Mouse (Mus musculus): ENCODE data around the gene Arhgef18.

Gene Arhgef18

DNA sequence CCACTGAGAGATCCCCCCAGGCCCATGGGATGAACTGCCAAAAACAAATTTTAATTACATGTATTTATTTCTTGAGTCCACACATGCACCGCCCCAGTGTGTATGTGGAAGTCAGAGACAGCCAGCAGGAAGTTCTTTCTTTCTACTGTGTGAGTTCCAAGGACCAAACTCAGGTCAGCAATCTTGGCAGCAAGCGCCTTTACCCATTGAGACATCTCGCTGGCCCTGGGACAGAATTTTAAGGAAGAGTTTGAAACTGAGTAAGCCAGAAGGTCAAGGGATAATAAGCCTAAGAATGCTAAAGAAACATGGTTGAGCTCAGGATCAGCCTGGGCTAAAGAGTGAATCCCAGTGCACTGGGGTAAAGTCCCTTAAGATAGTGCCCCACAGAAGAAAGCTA lies 4.8 kb downstream of the Arhgef18 start:
- DNase-seq, result no peak

DNA sequence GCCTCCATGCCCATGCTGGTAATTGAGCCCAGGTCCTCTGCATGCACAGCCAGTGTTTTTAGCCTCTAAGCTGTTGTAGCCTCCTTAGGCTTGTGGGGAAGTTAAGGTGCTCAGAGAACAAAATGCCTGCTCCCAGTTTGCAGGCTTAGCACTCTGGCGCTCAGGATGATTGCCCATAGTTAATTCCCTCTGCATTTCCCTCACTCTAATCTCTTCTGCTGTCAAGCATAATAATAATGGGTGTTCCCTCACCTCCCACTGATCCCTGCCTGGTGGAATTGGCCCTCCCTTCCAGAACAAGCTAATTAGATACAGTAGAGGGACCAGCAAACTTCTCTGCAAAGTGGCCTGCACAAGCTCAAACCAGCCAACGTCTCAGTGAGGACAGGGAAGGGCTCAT lies 7.7 kb downstream of the Arhgef18 start:
- DNase-seq, result no peak

DNA sequence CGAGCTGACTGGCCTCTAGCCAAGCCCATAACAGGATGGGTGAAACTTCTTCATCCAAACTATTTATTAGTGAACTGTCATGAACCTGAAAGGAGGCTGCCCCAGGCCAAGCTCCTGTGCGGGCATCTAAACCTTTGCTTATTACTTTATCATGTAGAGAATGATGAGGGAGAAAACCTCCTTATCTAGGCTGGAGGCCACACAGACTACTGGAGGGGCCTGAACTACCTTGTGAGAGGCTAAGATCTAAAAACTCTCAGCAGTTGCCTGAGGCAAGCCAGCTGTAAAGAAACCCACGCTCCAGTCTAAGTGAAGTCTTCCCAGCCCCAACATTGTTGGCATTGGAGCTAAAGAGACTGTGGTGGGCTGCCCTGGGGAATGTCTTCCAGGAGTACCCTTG lies 14.6 kb downstream of the Arhgef18 start:
- DNase-seq, result peak; percentile 19

DNA sequence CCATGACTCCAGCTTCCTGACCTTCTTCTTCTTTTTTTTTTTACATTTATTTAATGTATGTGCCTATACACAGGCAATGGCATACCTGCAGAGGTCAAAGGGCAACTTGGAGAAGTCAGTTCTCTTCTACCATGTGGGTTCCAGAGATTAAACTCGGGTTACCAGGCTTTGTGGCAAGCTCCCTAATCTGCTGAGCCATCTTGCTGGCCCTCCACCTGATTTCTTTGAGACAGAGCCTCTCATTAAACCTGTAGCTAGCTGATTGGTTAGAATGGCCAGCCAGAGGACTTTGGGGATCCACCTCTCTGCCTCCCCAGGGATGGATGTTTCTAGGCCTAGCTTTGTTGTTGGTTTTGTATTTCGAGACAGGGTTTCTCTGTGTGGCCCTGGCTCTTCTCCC lies 18.3 kb downstream of the Arhgef18 start:
- DNase-seq, result peak; percentile 45

DNA sequence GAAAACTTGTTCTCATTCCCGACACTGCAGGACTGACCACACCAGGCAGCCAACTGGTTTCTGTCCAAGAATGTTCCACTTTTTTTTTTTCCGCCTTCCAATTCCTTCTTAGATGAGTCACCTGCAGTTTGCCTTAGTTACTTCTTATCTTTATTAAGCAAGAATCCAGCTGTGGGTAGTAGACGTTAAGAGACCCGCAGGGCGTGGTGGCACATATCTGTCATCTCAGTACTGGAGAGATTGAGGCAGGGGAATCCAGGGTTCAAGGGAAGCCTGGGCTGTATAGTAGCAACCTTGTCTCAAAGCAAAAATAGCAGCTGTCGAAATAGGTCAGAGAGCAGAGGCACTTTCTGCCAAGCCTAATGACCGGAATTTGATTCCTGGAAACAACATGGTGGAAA lies 19.1 kb downstream of the Arhgef18 start:
- DNase-seq, result peak; percentile 74

DNA sequence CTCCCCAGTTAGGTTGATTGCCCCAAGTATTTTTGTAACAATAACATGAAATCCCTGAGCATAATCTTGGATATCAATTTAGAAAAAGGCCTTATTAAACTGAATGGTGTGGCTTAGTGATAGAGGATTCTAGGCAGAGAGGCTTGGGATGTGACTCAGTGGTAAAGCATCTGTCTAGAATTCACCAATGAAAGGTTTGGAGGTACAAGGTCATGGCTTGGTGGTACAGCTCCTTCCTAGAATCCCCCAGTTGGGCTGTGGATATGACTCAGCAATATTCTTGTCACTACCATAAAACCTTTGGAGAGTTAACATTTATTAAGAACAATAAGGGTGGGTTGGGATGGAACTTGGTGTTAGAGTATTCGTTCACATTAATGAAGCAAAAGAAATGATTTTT lies 20.0 kb downstream of the Arhgef18 start:
- no peak for DNase-seq

DNA sequence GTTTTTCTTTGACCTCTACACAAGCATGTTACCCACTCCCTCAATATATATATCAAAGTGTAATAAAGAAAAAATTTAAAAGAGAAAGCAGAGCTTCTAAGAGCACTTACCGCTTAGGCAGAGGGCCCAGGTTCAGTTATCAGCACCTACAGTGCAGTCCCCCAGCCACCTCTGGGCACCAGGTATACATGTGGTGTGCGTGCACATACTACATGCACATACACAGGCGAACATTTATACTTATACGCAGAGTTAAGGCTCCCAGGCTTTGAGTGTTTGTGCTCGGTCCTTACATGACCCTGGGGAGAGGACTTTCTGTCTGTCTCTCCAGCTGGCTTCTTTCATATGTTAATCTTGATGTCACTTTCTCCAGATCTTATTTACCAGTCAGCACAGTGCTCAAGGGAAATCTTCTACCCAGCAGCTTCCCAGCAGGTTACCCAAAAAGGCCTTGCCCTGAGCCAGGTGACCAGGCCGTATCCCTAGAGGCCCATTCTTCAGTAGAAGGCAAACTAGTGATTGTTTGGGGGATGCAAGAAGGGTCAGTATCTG lies 21.9 kb downstream of the Arhgef18 start:
- DNase-seq, result no peak

DNA sequence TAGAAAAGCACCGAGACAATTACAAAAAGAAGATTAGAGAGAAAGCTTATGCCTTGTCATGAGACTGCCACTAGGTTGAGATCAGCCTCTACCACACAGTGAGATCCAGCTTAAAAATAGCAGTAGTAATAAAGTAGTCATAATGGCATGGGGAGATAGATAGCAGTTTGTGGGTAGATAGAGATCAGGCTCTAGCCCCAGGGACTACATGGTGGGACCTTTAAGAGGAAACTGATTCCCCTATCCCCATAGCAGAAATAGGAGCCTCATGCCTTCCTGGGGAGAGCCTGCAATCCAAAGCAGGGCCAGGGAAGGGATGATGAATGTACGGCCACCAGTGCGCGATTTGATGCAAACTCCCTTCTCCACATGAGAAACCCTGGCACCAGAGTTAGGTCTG lies 22.5 kb downstream of the Arhgef18 start:
- DNase-seq, result no peak

DNA sequence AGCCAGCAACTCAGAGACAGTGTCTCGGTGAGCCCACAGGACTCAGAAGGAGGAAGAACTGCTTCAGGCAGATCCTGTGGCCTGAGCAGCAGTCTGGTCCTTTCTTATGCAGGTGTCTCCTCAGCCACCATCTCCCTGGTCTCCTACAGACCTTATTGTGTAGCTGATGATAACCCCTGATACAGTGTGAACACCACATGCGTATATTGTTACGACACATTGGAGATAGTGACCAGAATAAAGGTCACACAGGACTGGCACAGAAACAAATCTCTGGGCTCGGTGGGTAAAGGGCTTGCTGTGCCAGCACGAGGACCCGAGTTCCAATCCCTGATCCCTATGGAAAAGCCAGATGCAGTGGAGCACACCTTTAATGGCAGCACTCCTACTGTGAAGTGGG lies 22.9 kb downstream of the Arhgef18 start:
- DNase-seq, result no peak

DNA sequence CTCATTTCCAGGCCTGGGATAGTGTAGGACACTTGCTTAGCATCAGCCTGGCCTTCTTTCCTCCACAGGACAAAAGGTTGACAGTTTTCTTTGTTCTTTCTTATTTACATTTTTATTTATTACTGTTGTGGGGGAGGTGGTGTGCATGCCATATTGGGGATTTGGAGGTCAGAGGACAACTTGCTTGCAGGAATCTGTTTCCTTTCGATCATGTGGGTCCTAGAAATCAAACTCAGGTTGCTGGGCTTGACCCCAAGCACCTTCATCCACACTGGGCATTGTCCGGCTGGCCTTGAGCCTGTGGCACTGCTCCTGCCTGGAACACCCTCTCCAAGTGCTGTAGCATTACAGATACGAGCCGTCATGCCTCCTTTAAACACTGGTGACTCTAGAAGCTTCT lies 24.0 kb downstream of the Arhgef18 start:
- no peak for DNase-seq

DNA sequence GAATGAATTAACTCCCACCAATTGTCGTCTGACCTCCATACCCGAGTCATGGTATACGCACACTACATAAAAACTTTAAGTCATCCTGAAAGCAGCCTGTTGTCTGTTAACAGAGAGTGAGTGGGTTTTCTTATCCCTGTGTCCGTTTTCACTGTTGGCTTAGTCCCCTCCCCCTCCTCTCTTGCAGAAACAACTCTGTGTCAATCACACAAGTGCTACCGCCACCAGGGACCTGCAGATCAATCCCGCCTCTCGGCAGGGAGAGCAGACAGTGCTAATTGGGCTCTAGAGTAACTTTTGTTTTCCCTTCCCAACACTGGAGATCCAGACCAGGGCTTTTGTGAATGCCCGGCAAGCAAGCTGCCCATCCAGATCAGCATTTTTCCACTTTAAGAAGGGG lies 24.6 kb downstream of the Arhgef18 start:
- peak; percentile 30 for DNase-seq

DNA sequence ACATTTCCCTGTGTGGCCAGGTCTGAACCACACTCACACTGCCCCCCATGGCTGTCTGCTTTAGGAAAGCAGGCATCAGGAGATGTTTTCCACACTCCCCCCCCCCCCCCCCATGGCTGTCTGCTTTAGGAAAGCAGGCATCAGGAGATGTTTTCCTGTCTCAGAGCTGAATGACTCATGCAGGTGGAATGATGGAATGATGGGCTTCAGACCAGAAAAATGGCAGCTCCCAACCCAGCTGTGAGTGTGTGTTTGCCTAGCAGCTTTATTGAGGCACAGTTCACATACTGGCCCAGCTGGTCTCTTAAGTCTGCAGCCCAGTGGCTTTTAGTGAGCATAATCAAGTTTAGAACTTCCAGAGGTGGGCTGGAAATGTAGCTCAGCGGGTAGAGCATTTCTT lies 25.3 kb downstream of the Arhgef18 start:
- DNase-seq, result no peak

DNA sequence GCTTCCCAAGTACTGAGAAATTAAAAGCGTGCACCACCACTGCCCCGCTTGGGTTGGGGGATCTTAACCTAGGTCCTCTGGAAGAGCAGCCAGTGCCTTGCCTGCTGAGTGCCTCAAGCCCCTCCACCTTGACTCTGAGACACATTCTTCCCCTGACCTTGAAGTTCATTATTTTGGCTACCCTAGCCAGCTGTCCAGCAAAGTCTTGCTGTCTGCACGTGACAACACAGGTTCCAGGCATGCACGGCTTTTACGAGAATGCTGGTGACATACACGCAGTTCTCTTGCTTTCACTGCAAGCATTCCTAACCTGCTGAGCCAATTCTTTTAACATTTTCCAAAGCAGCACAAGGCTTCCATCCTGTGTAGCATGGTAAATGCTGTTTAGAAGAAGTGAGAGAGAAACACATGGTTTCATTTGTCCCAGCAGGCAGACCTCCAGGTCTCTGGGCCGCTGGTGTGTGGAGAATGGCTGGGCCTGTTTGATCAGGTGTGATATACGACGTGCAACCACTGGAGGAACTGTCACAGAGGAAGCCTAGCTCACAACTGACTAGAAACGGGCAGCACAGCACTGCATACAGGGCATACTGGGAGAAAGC lies 27.4 kb downstream of the Arhgef18 start:
- DNase-seq, result no peak

DNA sequence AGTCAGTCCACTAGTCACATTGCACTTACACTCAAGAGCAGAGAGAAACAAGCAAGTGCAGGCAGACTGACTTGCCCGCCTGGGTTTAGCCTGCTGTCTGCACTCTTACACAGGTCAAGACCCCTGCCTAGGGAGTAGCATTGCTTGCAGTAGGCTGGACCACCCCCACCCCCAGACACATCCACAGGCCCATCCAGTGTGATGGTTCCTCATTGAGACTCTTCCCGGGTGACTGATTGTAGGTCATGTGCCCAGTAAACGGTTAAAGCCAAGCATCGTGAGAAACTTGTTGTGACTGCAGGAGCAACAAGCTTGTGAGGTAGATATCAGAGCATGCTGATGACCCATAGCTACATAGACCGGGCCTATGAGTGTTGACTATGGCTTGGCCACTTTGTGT lies 28.7 kb downstream of the Arhgef18 start:
- DNase-seq, result no peak

DNA sequence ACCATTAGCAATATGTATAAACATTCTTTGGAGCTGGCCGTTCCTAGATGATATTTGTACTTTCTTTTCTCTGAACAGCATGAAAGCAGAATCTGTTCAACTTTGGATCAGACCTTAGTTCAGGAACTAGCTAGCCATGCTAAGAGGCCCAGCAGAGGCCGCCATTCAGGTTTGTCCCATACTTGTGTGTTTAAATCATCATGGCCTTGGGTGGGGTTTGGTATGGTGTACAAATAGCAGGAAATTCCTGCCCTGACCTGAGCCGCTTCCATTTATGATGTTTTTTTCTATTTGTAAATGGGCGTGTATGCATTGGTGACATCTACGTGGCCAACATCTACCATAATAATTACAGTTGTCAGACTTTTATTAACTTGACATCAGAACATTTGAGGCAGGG lies 32.4 kb downstream of the Arhgef18 start:
- no peak for DNase-seq

DNA sequence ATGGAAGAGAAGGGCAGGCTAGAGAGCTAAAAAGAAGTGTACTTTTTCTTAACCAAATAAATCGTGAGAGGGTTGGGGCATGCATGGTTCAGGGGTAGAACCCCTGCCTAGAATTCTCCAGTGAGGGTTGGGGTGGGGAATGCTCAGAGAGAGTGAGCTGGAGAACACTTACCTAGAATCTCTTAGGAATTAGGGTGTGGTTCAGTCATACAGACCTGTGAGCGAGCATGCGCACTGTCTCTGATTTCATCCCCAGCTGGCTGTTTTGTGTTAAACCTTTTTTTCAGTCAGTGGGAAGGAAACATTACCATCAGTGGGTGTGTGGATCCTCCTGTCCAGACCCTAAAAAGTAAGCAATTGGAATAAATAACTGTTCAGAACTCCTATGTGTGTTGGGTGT lies 33.4 kb downstream of the Arhgef18 start:
- DNase-seq, result no peak

DNA sequence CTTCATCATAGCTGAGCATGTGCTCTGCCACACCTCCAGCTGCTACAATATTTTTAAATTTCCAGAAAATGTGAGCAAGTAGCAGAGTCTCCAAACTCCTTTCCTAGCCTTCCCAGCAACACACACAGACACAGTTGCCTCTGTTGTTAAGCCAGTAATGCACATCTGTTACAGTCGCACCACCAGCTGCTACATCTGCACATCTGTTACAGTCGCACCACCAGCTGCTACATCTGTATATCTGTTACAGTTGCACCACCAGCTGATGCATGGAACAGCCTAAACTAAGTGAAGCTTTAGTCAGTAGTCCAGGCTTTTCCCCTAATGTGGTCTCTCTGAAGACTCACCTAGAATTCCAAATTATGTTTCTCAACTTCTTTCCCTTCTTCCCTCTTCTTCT lies 35.6 kb downstream of the Arhgef18 start:
- no peak for DNase-seq

DNA sequence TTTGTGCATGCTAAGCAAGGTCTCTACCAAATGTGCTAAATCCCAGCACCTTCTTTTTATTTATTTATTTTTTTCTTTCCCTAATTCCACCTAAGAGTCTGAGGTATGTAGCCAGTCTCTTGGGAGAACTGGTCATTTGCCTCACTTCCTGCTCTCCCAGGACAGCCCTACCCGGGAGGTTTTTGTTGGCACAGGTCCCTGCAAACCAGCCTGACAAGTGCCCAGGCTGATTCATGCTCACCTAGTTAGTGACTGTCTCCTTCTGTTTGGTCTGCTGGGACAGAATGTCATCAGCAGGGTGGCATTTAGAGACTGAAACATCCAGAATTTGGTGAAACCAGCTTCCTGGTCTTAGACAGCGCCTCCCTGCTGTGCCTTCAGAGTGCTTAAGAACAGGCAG lies 37.2 kb downstream of the Arhgef18 start:
- no peak for DNase-seq

DNA sequence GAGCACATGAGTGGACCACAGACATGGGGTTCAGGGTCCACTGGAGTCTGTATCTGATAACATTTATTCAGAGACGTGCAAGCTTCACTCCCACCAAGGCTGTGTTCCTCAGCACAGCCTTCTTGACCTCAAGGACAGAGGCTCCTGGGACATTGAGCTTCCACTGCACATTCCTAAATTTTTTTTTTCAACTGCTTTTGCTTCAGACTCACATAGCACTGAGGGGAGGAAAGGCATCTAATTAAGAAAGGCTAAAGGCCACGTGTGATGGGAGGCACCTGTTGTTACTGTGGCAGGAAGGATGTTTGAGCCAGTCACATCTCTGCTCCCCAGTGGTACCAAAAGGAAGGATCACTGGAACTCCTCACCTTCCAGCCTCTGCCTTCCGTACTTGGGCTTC lies 38.3 kb downstream of the Arhgef18 start:
- no peak for DNase-seq

DNA sequence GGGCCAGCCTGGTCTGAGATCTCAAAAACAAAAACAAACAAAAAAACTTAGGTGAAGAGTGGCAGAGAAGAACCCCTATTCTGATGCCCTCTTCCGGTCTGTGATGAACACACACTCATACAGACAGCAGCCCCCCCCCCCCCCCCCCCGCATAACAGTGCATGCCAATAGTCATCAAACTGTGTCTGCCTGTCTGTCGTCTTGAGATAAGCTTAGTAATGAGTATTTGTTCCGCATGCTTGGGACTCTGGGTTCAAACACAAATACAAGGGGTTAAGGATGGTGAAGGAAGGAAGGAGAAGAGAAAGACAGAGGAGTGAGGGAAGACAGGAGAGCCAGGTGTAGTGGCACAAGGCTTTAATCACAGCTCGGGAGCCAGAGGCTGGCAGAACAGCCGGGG lies 43.7 kb downstream of the Arhgef18 start:
- peak; percentile 17 for DNase-seq

DNA sequence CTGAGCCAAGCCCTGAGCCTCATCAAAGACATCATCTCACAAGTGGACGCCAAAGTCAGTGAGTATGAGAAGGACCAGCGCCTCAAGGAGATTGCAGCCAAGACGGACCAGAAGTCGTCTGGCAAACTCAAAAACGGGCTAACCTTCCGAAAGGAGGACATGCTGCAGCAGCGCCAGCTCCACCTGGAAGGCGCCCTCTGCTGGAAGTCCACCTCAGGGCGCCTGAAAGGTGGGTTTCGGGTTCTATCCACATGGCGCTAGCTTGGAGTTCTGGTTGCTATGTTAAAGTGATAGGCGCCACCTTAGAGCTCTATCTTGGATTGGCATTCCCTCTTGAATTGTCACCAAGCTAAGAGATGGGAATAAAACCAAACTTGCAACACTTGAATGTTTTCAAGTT lies 46.7 kb downstream of the Arhgef18 start:
- peak; percentile 28 for DNase-seq

DNA sequence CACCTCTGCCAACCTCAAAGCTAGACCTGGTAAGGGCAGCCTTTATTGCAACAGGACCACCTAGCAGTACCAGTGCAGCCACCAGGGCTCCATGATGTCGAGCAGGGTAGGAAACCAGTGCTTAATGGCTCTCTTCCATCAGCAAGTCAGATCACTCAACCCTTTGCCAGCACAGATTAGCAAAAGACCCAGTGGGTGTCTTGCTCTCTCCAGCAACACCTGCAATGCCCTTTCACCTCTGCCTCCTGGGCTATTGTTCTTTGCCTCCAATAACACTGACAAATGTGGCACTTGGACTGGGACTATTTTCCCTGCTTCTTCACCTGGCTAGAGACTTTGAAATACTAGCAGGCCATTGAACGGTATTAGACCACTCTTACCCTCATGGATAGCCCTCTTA lies 56.4 kb downstream of the Arhgef18 start:
- no peak for DNase-seq

DNA sequence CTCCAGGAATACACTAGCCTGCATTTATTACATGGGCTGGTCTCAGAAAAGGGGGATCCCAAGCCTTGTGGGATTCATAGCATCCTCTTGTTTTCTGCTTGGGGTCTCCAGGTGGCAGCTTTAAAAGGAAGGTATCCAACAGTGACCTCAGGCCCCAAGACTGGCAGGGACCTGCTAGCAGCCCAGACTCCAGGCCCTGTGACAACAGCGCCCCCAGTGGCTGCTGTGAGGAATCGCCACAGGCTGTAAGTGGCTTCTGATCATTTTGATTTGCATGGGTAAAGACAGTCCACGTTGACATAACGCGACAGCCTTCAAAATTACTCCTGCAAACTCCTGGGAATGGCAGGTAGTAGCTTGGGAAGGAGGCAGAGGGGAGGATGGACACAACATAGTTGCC lies 57.9 kb downstream of the Arhgef18 start:
- DNase-seq, result peak; percentile 66

DNA sequence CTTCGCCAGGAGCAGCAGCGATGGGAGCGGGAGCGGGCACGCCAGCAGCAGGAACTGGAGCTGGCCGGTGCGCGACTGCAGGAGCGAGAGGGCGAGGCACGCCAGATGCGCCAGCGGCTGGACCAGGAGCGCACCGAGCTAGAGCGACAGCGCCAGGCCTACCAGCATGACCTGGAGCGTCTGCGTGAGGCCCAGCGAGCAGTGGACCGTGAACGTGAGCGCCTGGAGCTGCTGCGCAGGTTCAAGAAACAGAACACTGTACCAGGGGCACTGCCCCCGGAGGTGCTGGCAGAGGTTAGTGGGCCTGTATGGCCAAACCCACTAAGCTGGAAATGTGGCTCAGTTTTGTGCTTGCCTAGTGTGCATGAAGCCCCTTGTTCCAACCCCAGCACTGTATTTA lies 59.2 kb downstream of the Arhgef18 start:
- no peak for DNase-seq

DNA sequence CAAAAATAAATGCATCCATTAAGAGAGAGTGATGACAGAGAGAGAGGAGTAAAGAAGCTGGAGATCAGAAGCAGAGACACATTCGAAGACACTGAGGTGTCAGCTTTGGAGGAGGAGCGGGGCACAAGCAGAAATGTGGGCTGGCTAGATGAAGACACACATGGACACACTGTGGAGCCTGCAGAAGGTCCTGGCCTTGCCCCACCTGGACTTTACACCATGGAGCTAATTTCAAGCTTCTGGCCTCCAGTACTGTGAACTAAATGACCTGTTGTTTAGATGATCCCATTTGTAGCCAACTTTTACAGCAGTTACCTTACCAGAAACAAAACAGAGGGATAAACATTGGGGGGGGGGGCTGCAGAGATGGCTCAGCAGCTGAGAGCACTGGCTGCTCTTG lies 70.4 kb downstream of the Arhgef18 start:
- DNase-seq, result no peak

DNA sequence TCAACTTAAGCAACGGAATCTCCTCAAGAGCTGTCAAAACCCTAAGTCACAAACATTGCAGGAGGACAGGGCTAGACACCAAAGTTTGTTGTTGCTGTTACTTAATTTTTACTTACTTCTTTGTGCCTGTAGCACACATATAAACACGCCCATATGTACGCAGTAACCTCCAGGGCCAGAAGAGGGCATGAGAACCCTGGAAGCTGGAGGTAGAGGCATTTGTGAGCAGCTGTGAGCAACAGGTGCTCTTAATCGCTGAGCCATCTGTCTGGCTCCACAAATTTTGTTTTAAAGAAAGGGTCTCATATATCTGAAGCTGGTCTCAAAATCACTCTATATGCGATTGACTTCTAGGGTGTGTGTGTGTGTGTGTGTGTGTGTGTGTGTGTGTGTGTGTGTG lies 71.5 kb downstream of the Arhgef18 start:
- DNase-seq, result peak; percentile 52

Measured in liver (tissue).